Mouse (Mus musculus): ENCODE measurements around the gene Pik3cd. TPM values are rescaled to one million over a fixed set of nuclear protein-coding genes. Genes with fewer than 3 reads are reported as not detected.
A peak's percentile ranks its signal among the peaks of the same experiment; 100 is the strongest.

The Pik3cd gene
- total RNA-seq, 2 experiments from 2014 or later: 21.2 to 25.0 TPM

DNA sequence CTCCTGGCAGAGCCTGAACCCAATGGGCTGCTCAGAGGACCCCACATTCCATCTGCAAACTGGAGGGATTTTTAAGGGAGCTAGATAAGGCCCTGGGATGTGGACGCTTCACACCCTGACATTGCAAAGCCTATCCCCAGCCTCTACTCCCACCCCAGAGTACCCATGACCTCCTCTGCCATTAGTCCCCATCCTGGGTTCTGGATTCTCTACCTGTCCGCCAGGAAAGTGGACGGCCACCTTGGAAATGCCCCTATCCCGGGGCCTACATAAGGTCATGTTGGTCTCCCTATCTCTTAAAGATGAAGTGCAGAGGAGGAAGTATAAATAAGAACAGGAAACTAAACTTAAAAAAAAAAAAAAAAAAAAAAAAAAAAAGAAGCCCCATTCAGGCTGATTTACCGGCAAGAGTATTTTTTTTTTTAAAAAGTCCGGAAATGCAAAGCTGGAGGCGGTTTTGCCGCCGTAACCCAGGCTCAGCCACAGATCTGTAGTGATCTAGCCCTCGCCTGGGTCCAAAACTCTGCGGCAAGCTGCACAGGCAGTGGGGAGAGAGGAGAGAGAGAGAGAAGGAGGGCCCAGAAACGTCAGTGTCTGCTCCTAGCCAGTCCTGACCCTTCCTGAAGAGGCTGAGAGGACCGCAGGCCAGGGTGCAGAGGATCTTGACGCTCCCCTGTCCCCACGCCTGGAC lies 4.7 kb downstream of the Pik3cd start:
- intact Hi-C loops (cut with DNase I): no loop called here
- DNase-seq (ENCODE audit: low spot score in 2 of 2): no peak

DNA sequence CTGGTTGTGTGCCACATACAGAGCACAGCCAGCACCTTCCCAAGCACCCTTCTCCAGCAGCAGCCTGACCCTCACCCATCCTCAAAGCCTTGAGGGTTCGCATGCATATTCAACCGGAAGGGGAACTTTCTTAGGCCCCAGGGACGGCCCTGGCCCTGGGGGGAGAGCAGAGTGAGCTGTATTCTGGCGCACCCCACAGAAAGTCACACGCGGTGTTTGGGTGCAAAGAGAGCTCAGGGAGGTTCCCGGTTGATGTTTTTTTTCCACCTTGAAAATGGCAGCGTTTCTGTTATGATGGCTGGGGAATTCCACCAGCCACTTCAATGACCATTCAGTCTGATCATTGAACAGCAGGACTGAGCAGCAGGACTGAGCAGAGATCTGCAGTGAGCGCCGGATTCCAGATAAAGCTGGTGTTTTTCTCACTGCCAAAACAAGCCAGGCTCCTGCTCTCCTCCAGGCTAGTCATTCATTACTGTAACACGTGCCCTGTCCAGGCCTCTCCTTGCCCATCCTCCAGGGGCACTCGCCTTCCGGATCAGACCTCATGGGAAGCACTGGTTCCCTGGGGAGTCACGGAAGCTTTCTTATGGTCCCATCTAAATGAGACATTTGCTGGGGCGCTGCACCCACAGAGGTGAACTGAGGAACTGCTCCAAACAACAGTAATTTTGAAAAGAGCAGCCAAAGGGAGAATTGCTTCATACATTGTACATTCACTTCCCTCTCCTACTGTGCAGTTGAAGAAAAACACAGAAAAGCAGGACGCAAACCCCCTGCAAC lies 6.0 kb downstream of the Pik3cd start:
- intact Hi-C loops (cut with DNase I): no loop called here
- no peak for DNase-seq (ENCODE audit: low spot score in 2 of 2)

DNA sequence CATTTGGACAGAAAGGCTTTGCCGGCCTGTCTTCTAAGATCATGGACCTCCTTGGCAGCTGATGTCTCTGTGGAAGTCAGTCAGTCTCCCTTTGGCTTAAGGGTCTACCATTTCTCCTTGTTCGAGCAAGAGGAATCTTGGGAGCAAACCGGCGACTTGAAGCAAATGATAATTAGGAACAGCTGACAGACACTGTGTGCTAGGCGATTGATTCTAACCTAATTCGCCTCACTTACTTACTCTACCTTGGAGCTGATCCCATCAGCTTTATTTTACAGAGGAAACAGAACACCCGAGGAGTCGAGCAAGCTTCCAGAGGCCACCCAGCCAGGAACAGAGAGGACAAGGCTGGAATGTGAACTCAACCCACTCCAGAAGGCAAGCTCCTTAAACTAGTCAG lies 11.0 kb downstream of the Pik3cd start:
- intact Hi-C loops (cut with DNase I): no loop called here
- DNase-seq (ENCODE audit: low spot score in 2 of 2): no peak

DNA sequence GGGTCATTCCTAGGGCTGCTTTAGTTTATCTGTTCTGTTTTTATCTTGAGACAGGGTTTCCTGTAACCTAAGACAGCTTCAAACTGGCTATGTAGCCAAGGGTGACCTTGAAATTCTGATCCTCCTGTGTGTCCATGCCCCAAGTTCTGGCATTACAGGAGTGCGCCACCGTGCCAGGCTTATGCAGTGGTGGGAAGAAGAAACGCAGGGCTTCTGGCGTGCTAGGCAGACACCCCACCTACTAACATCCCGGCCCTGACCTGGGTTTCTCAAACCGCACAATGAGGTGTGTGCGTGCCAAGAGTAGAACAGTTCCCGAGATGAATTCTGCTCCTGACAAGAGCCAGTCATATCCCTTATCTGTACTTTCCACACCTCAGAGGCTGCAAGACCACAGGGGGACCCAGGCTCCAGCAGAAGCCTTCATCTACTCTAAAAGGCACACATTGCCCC lies 11.5 kb downstream of the Pik3cd start:
- DNase-seq (ENCODE audit: low spot score in 2 of 2): no peak
- intact Hi-C loops (cut with DNase I): no loop called here

DNA sequence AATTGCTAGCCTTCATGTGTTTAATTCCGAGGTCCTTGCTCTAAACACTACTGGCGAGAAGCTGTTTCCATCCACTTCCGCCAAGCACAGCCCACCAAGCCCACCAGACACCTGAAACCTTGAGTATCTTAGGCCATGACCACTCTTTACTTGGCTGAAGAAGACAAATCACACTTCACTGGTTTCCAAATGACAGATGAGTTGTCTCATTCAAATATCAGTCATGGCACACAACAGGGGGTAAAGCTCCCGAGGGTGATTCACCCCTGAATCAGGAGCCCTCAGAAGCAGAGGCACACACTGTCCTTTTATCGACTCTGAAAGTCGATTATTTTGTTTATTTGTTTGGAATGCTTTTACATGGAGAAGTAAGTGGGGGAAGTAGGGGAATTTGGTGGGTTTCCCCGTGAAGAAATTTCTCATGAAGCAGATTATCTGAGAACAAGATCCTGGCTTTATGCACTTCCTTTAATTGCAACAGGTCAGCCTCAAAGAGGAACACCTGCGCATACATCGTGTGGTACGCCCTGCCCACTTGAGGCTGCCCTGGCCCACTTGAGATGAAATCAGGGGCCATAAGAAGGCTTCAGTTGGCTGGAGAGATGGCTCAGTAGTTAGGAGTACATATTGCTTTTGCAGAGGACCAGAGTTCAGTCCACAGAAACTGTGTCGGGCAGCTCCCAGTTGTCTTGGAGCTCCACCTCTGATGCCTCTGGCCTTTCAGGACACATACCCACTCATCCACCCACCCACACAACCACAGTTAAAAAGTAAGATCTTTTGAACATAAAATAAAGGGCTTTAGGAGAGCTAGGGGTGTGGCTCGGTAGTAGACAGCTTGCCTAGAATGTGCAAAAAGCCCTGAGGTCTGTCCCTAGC lies 12.3 kb downstream of the Pik3cd start:
- no peak for DNase-seq (ENCODE audit: low spot score in 2 of 2)
- intact Hi-C loops (cut with DNase I): no loop called here

DNA sequence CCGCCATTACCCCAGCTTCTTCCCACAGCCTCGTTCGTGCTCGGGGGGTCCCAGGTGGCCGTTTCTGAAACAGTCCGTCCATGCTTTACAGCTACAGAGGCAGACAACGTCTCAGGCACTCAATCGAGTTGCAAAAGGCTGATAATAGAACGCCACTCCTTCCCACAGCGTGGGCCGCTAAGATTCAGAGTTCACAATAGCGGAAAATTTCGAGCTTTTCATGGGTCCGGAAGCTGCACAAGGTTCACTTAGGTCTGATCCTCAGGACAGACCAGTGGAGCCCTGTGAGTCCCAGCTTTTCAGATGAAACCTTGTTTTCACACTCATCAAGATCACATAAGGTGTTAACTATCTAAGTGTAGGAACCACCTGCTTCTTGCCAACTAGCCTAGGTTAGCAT lies 13.5 kb downstream of the Pik3cd start:
- DNase-seq (ENCODE audit: low spot score in 2 of 2): no peak
- intact Hi-C loops (cut with DNase I): no loop called here

DNA sequence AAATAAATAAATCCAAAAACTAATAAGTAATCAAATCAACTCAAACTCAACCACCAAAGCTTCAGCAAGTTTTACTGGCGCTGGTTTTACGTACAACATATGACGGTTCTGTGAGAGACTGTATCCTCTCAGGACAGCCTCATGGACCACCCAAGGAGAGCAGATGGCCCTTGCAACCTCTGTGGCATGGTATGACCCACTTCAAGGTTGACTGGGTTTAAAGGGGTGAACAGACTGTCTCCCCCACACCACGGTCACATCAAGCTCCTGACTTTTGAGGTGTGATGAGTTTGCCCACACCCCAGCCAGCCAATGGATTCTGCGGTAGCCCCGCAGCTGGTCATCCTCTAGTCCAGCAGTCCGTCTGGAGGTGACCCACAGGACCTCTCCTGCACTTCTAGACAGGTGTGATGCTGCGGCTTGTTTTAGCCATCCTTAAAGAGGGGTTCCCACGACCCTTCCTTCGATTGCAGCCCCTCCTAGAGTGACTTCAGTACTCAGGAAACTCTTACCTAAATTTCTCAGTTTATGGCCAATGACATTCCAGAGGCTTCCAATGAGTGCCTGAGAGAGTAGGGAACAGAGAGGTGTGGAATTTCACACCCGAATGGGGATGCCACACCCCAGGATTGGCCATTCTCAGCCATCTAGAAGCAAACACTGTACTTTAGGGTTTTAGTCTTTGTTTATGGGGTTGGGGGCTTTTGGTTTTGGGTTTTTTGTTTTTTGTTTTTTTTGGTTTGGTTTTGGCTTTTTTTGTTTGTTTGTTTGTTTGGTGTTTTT lies 17.3 kb downstream of the Pik3cd start:
- intact Hi-C loops (cut with DNase I): no loop called here
- no peak for DNase-seq (ENCODE audit: low spot score in 2 of 2)

DNA sequence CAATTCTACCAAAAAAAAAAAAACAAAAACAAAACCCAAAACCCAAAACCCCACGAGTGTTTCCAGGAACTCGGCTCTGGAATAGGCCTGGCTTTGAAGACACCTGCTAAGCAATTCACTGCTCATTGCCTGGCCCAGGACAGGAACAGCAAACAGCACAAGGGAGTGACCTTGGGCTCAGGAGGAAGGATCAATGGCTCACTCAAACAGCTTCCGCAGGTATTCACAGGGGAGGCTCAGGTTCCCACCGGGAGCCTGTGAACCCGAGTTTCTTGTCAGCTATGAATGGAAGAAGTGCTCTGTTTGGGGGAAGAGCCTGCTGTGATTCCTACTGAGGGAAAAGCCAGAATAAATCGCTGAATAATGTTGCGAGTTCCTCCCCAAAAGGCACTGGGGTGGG lies 18.5 kb downstream of the Pik3cd start:
- intact Hi-C loops (cut with DNase I): no loop called here
- DNase-seq (ENCODE audit: low spot score in 2 of 2): no peak

DNA sequence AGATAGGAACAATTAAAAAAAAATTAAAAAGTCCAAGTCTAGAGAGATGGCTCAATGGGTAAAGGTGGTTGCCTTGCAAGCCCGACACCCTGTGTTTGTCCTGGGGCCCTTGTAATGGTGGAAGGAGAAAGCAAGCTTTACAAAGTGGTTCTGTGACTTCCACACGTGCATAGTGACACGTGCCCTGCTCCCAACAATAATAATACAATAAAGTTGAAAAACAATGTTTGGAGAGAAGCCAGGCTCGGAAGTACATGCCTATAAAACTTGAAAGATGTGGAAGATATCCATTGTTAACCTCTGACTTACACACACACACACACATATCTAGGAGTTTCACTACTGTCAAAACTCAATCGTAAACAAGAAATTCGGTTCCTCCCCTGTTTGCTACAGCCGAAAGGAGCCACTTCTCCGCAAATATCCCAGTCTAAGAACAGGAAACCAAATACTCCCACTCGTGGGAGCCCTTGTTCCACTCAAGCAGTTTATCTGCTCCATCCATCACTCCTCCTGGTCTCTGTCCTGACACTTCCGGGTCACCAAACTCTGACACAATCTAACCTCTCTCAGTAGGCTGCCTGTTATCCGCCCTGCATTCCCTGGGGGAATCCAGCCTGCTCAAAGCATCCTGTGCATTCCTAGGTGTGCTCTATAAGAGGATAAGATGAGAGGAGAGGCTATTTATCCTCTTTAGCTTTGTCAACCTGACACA lies 23.2 kb downstream of the Pik3cd start:
- intact Hi-C loops (cut with DNase I): no loop called here
- DNase-seq (ENCODE audit: low spot score in 2 of 2): no peak

DNA sequence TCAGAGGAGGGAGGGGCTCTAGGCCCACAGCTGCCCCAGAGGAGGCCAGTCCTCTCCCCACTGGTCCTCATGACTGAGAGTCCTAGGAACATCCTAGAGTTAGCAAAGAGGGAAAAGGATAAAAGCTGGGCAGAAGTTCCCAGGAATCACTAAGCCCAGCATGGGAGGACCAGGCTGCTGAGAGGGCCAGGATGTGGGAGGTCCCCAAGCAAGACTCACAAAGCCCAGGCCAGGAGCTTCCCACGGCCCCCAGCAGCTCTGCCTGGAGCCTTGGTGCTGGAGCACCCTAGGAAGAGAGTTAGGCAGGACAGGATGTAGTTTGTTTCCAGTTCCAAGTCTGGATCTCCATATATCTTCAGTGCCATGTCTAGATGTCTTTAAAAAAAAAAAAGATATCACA lies 24.4 kb downstream of the Pik3cd start:
- DNase-seq (ENCODE audit: low spot score in 2 of 2): no peak
- intact Hi-C loops (cut with DNase I): no loop called here

DNA sequence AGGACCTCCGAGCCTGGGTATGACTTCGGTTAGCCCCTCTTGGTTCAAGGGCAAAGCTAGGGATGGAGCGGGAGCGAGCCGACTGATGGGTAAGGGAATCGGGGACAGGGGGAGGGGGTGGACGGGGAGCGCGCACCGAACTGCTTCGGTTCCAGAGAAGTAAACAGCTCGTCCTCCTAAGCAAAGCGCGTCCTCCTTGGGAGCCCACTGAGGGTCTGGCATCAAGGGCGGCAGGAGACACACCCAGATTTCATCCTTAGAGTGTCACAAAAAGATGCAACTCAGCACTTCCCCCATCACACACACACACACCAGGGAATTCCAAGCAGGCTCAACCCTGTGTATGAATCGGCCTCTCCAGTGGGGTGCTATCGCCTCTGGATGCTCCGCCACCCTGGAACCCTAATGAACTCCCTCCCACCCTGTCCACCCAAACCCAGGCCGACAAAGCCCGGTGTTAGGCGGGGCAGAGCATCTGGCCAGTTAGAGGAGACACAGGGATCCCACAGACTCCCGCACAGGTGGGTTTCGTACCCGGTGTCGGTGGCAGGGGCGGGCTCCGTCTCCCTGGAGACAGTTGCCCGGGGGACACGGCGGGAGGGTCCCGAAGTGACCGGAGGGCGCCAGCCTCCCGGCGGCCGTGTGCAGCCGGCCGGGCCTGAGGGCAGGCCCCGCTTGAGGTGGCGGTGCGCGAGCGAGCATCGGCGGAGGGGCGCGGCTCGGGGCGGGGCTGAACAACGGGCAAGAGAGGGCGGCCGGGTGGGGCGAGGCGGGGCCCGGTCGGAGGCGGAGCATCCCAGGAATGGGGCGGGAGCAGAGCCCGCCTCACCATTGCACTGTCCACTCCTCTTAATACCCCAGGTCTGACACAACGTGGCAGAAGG lies 26.8 kb downstream of the Pik3cd start:
- peak; percentile 41 to 68 for DNase-seq (ENCODE audit: low spot score in 2 of 2)
- intact Hi-C loops (cut with DNase I): no loop called here

DNA sequence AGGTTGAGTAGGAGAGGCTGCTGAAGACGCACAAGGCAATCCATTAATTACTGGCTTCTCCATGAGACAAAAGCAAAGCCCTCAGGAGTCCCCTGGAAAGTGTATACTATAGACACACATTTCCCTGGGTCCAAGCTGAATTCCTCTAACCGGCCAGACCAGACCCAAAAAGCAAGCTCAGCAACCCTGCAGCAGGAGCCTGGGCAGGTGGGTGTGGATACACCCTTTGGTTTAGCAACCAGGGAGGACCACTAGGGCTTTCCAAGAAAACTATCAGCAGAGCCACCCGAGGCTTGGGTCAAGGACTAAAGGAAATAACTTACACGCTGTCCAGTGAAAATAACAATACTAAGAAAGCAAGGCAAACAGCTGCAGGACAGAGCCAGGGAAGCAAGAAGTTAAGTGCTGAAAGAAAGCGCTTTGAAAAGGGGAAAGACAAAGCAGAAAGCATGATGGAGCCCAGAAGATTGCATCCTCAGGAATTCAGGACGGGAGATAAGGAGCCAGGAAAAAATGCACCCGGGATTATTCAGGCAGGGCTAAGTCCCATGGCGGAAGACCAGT lies 27.5 kb downstream of the Pik3cd start:
- DNase-seq (ENCODE audit: low spot score in 2 of 2): no peak
- intact Hi-C loops (cut with DNase I): no loop called here

DNA sequence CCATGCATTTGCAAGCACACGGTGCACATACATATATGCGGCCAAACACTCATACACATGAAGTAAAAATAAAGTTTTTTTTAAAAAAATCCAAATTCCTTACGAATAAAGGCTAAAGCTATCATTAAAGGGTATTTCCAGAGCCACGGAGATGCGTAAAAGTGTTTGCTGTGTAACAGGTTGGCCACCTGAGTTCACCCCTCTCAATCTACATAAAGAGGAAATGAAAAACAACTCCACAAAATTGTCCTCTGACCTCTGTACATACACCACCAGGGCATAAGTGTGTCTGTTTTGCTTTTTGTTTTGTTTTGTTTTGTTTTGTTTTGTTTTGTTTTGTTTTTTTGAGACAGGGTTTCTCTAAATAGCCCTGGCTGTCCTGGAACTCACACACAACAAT lies 29.6 kb downstream of the Pik3cd start:
- intact Hi-C loops (cut with DNase I): no loop called here
- DNase-seq (ENCODE audit: low spot score in 2 of 2): no peak

DNA sequence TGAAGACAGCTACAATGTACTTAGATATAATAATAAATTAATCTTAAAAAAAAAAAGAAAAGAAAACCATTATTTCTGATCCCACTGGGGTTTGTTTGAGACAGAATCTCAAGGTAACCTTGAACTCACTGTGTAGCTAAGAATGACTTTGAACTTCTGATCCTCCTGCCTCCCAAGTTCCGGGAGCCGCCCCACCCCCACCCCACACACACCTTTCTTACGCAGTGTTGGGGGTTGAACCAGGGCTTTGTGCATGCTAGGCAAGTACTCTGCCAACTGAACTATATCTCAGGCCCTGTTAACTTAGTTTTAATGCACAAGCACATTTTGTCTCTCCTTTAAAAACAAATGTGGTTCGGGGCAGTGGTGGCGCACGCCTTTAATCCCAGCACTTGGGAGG lies 31.2 kb downstream of the Pik3cd start:
- no peak for DNase-seq (ENCODE audit: low spot score in 2 of 2)
- intact Hi-C loops (cut with DNase I): no loop called here

DNA sequence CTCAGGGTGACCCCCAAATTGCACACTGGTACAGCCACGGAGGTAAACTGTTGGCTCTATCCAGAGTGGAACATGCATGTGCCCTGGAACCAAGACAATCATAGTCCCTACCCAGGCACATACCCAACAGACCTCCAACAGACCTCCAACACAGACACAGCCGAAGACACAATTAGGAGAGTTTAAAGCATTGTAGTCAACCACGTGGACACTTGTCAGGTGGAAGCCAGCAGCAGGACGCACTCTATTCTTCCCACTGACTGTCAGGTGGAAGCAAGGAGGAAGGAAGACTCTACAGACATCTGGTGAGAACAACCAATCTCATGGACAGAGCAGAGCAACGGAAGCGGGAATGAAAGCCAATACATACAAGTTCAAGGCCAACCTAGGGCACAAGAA lies 36.7 kb downstream of the Pik3cd start:
- no peak for DNase-seq (ENCODE audit: low spot score in 2 of 2)
- intact Hi-C loops (cut with DNase I): no loop called here

DNA sequence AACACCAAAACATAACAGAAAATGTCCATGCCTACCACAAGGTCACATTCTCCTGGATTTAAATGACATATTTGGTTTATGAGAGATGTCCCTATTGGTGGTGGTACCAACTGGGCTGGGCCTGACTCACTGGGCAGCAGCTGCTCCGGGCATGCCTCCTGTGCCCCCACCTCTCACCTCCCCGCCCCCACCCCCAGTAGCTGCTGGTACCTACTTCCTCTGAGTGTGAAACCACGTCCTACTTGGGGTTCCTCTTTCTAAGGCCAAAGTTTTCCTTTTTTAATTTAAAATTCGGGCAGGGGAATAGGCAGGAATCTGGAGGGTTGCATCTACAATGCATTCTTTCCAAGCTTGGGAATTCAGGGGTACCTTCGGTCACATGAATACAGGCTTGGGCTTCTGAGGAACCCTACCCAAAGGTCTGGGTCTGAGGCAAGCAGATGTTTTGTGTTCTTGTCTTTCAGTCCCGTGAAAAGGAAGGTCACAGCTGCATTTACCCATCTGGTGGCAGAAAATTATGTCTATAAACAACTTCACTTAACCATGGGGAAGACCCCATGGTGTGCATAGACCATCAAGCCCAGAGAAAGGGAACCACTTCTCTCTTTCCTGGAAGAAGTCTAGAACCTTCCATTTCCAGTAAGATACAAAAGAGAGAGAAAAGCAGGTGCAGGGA lies 37.2 kb downstream of the Pik3cd start:
- DNase-seq (ENCODE audit: low spot score in 2 of 2): no peak
- intact Hi-C loops (cut with DNase I): no loop called here

DNA sequence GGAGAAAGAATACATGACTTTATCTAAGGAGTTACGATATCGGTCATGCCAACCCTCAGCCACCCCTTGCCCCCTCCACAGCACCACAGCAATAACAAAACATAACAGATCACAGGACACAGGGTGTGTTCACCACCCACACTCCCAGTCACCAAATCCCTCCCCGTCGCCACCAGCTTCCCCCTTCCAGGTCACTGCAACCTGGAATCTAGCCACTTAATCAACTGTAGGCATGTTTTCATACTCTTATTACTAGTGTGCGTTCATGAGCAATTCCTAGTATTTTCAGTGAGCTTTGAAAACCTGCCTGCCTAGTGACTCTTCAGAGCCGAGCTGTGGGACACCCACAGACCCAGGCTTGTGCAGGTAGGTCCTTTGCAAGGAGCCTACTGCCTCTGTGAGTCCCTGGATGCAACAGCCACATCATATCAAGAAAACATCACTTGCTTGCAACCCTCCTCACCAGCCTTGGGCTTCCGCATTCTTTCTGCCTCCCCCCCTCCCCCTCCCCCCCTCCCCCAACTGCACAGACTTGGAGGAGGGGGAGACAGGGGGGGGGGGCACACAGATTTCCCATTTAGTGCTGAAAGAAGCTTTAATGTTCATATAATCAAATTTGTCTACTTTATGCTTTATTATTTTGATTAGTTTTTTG lies 38.4 kb downstream of the Pik3cd start:
- no peak for DNase-seq (ENCODE audit: low spot score in 2 of 2)
- intact Hi-C loops (cut with DNase I): no loop called here

Data from left cerebral cortex, postnatal 14 days (tissue).